Mouse (Mus musculus) midbrain, embryonic 16.5 days (tissue): ENCODE results near the gene Mok. TPM values are rescaled to one million over a fixed set of nuclear protein-coding genes. Genes with fewer than 3 reads are reported as not detected.

Experiments used
- ATAC-seq: fragments of 200-750 bp; cut with Nextera tagmentation; 2 replicates; pipeline ENCODE4 v1.8.0; 2017; ENCODE audit warnings: moderate TSS enrichment
- H3K27ac ChIP-seq: fragments of 300-500 bp; sonication (generic); 2 replicates; pipeline ENCODE4 v1.5.1; 2014; ENCODE audit warnings: mild to moderate bottlenecking, low read length, mixed read lengths
- H3K27me3 ChIP-seq: fragments of 300-500 bp; sonication (generic); 2 replicates; pipeline ENCODE4 v1.6.1; 2014; ENCODE audit warnings: low read depth, low read length, mixed read lengths; ENCODE audit not compliant: control insufficient read depth, insufficient read depth
- H3K36me3 ChIP-seq: fragments of 300-500 bp; sonication (generic); 2 replicates; pipeline ENCODE4 v1.6.1; 2014; ENCODE audit warnings: mild to moderate bottlenecking, low read length, moderate library complexity, mixed read lengths; ENCODE audit not compliant: control insufficient read depth, insufficient read depth
- H3K4me1 ChIP-seq: fragments of 300-500 bp; sonication (generic); 2 replicates; pipeline ENCODE4 v1.6.1; 2014; ENCODE audit warnings: mild to moderate bottlenecking, low read length, mixed read lengths; ENCODE audit not compliant: control insufficient read depth, insufficient read depth
- H3K4me2 ChIP-seq: fragments of 300-500 bp; sonication (generic); 2 replicates; pipeline ENCODE4 v1.6.1; 2014; ENCODE audit warnings: mild to moderate bottlenecking, low read length, mixed read lengths
- H3K4me3 ChIP-seq: fragments of 300-500 bp; sonication (generic); 2 replicates; pipeline ENCODE4 v1.5.1; 2014; ENCODE audit warnings: low read depth, mild to moderate bottlenecking, low read length, moderate library complexity, mixed read lengths
- H3K9ac ChIP-seq: fragments of 300-500 bp; sonication (generic); 2 replicates; pipeline ENCODE4 v1.6.1; 2014; ENCODE audit warnings: low read depth, low read length, mixed read lengths
- H3K9me3 ChIP-seq: fragments of 300-500 bp; sonication (generic); replicated peaks from 2 replicates; pipeline ENCODE4 v1.6.1; 2014; ENCODE audit warnings: mild to moderate bottlenecking, low read length, mixed read lengths; ENCODE audit not compliant: control insufficient read depth, poor library complexity, severe bottlenecking
- WGBS: fragments of 180-500 bp; shearing (Covaris S2); extraction: QIAGEN DNeasy Blood & Tissue Kit; methylation state at CpG from one replicate; pipeline ENCODE4 v1.1.7; 2014; 5-methylcytosine and 5-hydroxymethylcytosine counted together
- polyA plus RNA-seq: library from polyadenylated mRNA; unstranded; fragments of >200 nt; fragmentation: Nextera tagmentation; extraction: Ambion mirVana; gene quantifications from 2 replicates; pipeline ENCODE4 v1.2.1, GENCODE M21; 2015

Gene Mok
- polyA plus RNA-seq, 1 experiment from 2014 or later: 17.9 TPM

DNA sequence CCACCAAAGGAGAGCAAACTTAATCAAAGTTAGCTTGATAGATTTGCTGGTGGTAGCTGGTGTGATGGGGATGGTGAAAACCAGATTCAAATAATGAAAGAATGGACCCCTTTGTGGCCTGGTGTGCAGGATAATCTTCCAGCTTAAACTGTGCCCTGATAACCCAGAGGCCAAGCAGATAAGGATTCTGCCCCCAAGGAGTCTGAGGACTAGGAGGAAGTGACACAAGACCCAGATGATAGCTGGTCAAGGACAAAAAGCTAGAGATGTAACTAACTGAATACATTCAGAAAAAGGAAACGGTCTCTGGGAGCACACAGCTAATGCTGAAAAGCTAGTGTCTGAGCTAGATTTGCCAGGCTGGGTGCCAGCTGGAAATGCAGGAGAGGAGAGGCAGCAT, 11.2 kb upstream of the Mok start:
- H3K4me2 ChIP-seq: no peak overlapping the region
- H3K27me3 ChIP-seq: no peaks in the 10 kb centered on the region; the same call in 1 of the 2 replicates
- no peak overlapping the region for H3K9ac ChIP-seq
- no peak overlapping the region for H3K27ac ChIP-seq
- no peak overlapping the region for H3K4me3 ChIP-seq
- ATAC-seq: no peak
- peaks cover 10% of the 10 kb centered on the region; the same call in 1 of the 2 replicates for H3K4me1 ChIP-seq
- no peaks in the 10 kb centered on the region for H3K9me3 ChIP-seq
- WGBS: 91% methylated on average over 1 of the region's 1 CpGs
- peaks cover 5% of the 10 kb centered on the region; the same call in 1 of the 2 replicates for H3K36me3 ChIP-seq

DNA sequence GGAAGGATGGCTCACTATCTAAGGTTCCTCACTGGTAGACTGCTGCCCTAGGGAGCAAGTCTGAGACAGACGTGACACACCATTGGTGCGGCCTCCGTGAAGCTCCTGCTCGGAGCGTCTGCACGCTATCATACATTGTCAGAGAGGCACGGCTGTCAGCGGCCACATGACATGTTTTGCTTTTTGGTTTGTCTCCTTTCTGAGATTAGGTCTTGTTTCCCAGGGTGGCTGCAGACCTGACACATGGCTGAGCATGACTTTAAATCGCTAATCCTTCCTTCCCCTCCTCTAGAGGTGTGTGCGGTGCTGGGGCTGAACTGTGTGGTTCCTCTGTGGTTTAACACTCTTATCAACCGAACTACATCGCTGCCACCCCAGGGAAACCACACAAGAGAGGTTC, 10.7 kb upstream of the Mok start:
- Histone ChIP-seq H3K4me3 (no peak overlapping the region), H3K9me3 (no peaks in the 10 kb centered on the region), H3K4me2 (peak overlapping the region; percentile 86), H3K4me1 (peaks cover 10% of the 10 kb centered on the region; the same call in 1 of the 2 replicates), H3K36me3 (peaks cover 5% of the 10 kb centered on the region; the same call in 1 of the 2 replicates), H3K27ac (no peak overlapping the region), H3K9ac (no peak overlapping the region), H3K27me3 (peaks cover under 1% of the 10 kb centered on the region)
- WGBS: 82% methylated on average over 12 of the region's 12 CpGs
- ATAC-seq: no peak

DNA sequence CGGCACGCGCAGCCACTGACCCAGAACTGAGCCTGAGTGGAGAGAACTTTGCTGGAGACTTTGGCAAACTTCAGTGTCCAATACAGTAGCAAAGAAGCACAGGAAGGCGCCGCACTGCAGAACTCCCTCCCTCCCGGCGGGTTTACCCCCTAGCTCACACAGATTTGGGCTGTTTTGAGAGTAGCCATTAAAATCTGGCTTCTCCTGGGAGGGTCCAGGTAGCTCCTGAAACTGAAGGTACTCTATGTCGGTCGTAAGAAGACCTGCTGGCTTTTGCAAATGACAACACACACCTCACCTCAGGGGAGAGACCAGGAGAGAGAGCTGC, 10.2 kb upstream of the Mok start:
- Histone ChIP-seq H3K27me3 (peaks cover 6% of the 10 kb centered on the region), H3K4me1 (peaks cover 13% of the 10 kb centered on the region; the same call in 1 of the 2 replicates), H3K9me3 (no peaks in the 10 kb centered on the region), H3K36me3 (peaks cover 4% of the 10 kb centered on the region; the same call in 1 of the 2 replicates), H3K4me3 (peak overlapping the region; percentile 85), H3K9ac (peak overlapping the region; percentile 90), H3K4me2 (peak overlapping the region; percentile 86), H3K27ac (no peak overlapping the region)
- no peak for ATAC-seq
- 18% methylated on average over 9 of the region's 9 CpGs for WGBS

DNA sequence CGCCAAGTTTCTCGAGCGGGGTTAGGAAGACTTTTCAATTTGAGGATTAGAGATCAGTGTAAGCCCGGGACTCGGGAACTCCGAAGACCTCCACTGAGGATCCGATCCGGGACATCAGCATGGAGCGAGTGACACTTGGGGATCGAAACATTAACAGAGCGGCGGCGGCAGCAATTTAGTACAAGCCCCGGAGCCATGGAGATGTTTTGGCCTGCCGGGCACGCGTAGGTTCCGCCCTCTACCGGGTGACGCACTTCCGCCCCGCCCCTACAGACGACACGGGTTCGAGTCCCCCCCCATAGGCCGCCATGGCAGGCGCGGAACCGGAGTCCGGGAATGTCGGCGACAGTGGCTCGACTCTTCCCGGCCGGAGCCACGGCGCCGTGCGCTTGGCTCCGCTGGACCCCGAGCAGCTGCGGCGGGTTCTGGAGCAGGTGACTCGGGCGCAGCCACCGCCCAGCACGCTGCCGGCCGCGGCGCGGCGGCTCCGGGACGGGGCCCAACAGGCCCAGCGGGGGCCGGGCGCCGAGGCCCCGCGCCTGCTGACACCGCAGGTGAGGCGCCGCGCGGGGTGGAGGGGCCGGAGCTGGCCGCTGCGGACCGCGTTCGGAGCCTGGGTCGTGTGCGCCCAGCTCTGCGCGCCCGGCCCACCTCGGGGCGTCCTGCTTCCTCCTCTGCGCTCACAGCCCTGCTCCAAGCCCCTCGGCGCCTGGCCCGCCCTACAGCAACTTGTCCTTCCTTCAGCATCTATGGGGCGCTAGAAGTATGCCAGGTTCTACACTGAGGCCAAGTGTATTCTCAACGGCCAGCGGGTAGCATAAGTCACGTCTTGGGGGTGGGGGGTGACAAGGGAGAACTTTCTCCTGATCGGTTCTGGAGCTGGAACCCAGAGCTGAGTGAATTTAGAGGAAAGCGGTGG, 9.5 kb upstream of the Mok start, which contains the start of gene Zfp839:
Gene Zfp839, plus strand, starts transcription at position 244 of the 919 bp plus-strand sequence.
- peak within 1 kb of the TSS; percentile 85 for H3K4me3 ChIP-seq
- peak within 1 kb of the TSS; percentile 69 for H3K27ac ChIP-seq
- H3K36me3 ChIP-seq: no peaks in the 10 kb centered on the region; the same call in 1 of the 2 replicates
- no peaks in the 10 kb centered on the region for H3K9me3 ChIP-seq
- H3K4me2 ChIP-seq: peak within 1 kb of the TSS; percentile 86
- under 1% methylated on average over 78 of the region's 89 CpGs for WGBS
- peaks cover 11% of the 10 kb centered on the region for H3K27me3 ChIP-seq
- peak; percentile 83 for ATAC-seq
- peaks cover 15% of the 10 kb centered on the region; the same call in 1 of the 2 replicates for H3K4me1 ChIP-seq
- H3K9ac ChIP-seq: peak within 1 kb of the TSS; percentile 90

DNA sequence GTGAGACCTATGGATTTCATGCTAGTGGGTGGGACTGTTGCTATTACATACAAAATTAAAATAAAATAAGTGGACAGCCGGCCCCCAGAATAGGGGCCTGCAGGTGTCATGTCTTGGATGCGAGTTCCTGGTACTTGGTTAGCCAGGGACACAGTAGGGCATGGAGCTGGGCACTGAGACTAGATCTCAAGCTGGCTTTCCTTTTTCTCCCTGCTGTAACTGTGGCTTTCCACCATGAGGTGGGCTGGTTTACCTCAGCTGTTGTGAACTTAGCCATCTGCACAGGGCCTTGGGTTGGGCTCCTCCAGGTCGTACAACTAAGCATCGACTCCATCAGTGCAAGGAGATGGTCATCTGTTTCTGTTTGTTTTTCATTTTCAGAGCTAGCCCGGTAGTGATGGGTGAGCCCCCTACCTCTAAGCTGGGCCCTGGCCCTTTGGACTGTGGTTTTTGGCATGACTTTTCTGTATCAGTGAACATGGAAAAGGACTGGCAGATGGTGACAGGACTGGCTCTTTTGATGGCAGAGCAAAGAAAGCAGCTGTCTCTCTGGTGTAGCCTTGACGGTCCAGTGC, 5.5 kb upstream of the Mok start:
- H3K4me2 ChIP-seq: peak overlapping the region; percentile 57
- peaks cover 15% of the 10 kb centered on the region; the same call in 1 of the 2 replicates for H3K4me1 ChIP-seq
- no peak for ATAC-seq
- peaks cover 22% of the 10 kb centered on the region for H3K27me3 ChIP-seq
- no peak overlapping the region for H3K9ac ChIP-seq
- peak overlapping the region; percentile 30; the same call in 1 of the 2 replicates for H3K4me3 ChIP-seq
- WGBS: 67% methylated on average over 6 of the region's 6 CpGs
- H3K27ac ChIP-seq: no peak overlapping the region
- H3K9me3 ChIP-seq: no peaks in the 10 kb centered on the region
- no peaks in the 10 kb centered on the region for H3K36me3 ChIP-seq

DNA sequence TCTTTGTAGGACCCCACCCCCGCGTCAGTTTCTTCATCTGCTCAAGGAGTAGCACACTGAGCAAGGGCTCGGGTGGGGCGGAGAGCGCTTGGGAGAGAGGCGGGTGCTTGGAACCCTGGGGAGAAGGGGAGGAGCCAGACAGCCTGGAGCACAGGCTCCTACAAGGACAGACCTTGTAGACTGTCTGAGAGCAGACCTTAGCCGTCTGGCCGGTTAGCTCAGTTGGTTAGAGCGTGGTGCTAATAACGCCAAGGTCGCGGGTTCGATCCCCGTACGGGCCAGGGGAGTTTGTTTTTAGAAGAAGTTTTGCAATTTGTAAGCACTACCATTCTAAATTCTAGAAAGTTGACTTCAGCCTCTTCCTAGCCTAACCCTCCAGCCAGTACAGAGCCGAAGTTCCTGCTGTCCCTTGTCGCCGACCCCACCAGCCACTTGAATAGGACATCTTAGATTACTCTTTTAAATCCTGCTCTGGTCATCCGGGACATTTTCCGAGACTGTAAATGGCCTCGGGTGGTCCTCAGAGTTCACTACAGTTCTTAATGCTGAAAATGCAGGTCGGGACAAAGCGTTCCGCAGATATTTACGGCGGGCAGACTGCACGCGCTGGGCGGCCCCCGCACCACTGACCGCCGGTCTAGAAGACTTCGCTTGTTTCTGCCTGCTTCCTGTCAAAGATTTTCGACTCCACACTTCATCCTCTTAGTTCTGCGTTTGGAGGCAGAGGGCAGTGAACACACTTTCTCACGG, 4.6 kb upstream of the Mok start:
- Histone ChIP-seq H3K36me3 (no peaks in the 10 kb centered on the region), H3K4me3 (peak overlapping the region; percentile 30), H3K4me1 (peaks cover 9% of the 10 kb centered on the region; the same call in 1 of the 2 replicates), H3K27me3 (peaks cover 22% of the 10 kb centered on the region), H3K9ac (peak overlapping the region; percentile 38), H3K9me3 (no peaks in the 10 kb centered on the region), H3K27ac (no peak overlapping the region), H3K4me2 (peak overlapping the region; percentile 57)
- WGBS: under 1% methylated on average over 36 of the region's 36 CpGs
- 0 out of 2 replicates have a peak, but pooled peaks have one; percentile 22 for ATAC-seq

DNA sequence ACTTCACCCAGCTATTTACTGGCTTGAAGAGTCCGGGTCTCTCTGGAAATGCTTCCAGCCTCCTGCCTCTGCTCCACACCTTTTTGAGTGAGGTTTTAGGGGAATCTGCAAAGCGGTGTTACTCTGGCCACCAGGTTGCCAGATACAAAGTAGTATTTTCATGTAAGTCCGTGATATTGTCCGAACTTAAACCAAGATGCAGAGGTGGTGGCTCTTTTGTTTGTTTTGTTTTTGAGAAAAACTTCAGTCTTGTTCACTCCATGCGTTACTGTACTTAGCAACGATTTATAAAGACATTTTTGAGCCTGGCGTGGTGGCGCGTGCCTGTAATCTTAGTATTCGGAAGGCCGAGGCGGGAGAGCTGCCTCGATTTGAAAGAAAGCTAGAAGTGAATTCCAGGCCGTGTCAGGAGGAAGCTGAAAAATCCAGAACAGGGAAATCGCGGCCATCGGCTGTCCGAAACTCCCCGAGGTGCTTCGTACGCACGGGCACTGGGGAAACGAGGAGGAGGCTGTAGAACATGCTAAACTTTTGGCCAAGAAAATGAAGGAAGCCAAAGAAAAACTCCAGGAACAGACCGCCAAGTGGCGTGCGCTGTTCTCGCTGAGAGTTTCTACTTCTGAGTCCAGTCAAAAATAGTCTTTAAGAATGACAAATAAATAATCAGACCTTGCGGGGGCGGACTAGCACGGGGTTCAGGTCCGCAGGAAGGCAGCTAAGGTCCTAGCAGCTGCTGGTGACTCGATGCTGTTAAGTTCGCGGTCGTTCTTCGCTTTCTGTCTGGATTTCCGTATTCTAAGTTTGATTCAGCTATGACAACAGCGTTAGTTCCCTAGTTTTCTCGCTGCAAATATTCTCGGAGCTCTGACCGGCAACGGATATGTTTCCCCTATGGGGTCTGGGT, 3.7 kb upstream of the Mok start:
- H3K27ac ChIP-seq: no peak overlapping the region
- no peaks in the 10 kb centered on the region for H3K9me3 ChIP-seq
- peak overlapping the region; percentile 57 for H3K4me2 ChIP-seq
- H3K27me3 ChIP-seq: peaks cover 22% of the 10 kb centered on the region
- peaks cover 14% of the 10 kb centered on the region for H3K4me1 ChIP-seq
- WGBS: 1% methylated on average over 42 of the region's 42 CpGs
- peak overlapping the region; percentile 30 for H3K4me3 ChIP-seq
- H3K9ac ChIP-seq: no peak overlapping the region
- H3K36me3 ChIP-seq: no peaks in the 10 kb centered on the region
- ATAC-seq: no peak
